9 mouse cellular contexts compared by ENCODE assay signal in the genomic region with DNA sequence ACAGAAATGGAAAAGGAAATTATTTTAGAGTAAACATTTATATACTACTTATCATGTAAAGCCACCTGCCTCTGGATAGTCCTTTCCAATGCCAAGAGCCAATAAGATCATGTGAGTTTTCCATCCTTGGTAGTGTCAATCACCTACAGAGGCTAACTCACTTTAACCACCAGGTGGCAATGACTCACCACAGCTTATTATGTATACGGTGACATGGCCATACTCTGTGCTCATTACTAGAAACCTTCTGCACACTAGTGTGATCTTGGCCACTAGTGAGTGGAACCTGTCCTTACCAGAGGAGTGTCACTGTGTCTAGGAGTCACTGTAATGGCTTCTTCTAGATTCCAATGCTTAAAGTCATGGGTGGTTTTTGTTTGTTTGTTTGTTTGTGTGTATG.
DNase-seq lines count a peak whose midpoint lies in the region; ATAC-seq and TF ChIP-seq lines count a peak whose summit lies in the region.
"Had no signal": no experiment of that assay in that cellular context is flagged by ENCODE, and none has a peak within 500 bp of the region (broad histone marks: within the 10 kb centered on the region; RNA-seq: fewer than 3 reads in every experiment).

No protein-coding gene starts in this region.

- H3K27me3 ChIP-seq in lung, embryonic 15.5 days = no peaks in the 10 kb centered on the region
- no peaks in the 10 kb centered on the region for H3K27me3 ChIP-seq in limb, embryonic 14.5 days (ENCODE audit: control insufficient read depth, insufficient read depth, low read length)
- H3K27me3 ChIP-seq: stomach, embryonic 15.5 days had no signal

- no peaks in the 10 kb centered on the region for H3K36me3 ChIP-seq in lung, embryonic 15.5 days
- no peaks in the 10 kb centered on the region for H3K36me3 ChIP-seq in limb, embryonic 14.5 days (ENCODE audit: control insufficient read depth, insufficient read depth, low read length)
- H3K36me3 ChIP-seq: stomach, embryonic 15.5 days had no signal

- H3K27ac ChIP-seq in lung, embryonic 15.5 days = no peak overlapping the region
- H3K27ac ChIP-seq in limb, embryonic 14.5 days (replicated peaks; ENCODE audit: low read depth, low read length) = no peak overlapping the region
- H3K27ac ChIP-seq: stomach, embryonic 15.5 days had no signal

- 42% methylated on average over 1 of the region's 1 CpGs for WGBS in lung, embryonic 15.5 days
- WGBS in limb, embryonic 14.5 days = 54% methylated on average over 1 of the region's 1 CpGs

- intact Hi-C loops in heart, postnatal 10 days (cut with DNase I) = loop anchor here (5.0 kb wide), 1 partner anchor 1377 kb away; no protein-coding TSS in a partner anchor

- H3K9me3 ChIP-seq in lung, embryonic 15.5 days = no peaks in the 10 kb centered on the region
- H3K9me3 ChIP-seq in limb, embryonic 14.5 days (ENCODE audit: control insufficient read depth, low read length) = no peaks in the 10 kb centered on the region
- H3K9me3 ChIP-seq: stomach, embryonic 15.5 days had no signal

- no peak overlapping the region for H3K4me2 ChIP-seq in lung, embryonic 15.5 days
- H3K4me2 ChIP-seq in limb, embryonic 14.5 days (replicated peaks; ENCODE audit: low read depth, low read length, severe bottlenecking) = no peak overlapping the region
- H3K4me2 ChIP-seq: stomach, embryonic 15.5 days had no signal

- peaks cover 8% of the 10 kb centered on the region; the same call in 1 of the 2 replicates for H3K4me1 ChIP-seq in lung, embryonic 15.5 days
- H3K4me1 ChIP-seq in limb, embryonic 14.5 days (ENCODE audit: control insufficient read depth, insufficient read depth, low read length) = no peaks in the 10 kb centered on the region
- H3K4me1 ChIP-seq: stomach, embryonic 15.5 days had no signal

- no peak for TF ChIP-seq POLR2A in limb, embryonic 14.5 days (IDR thresholded peaks at IDR 0.05; ENCODE audit: borderline replicate concordance, extremely low read depth, insufficient read depth, insufficient read length)

- no peak overlapping the region for H3K9ac ChIP-seq in lung, embryonic 15.5 days
- H3K9ac ChIP-seq in limb, embryonic 14.5 days (ENCODE audit: low read depth, low read length, severe bottlenecking) = no peak overlapping the region
- H3K9ac ChIP-seq: stomach, embryonic 15.5 days had no signal

- DNase-seq in lung, postnatal 4 days = no peak
- peak; percentile 1 for DNase-seq in c-Kit-positive CD71-negative TER-119-negative erythroid progenitor cells, embryonic 14.5 days (ENCODE audit: low read depth)
- DNase-seq in heart, postnatal 10 days = peak; percentile 18 to 40
- DNase-seq in limb, embryonic 14.5 days (ENCODE audit: low spot score) = peak; percentile 56
- no peak for DNase-seq in left cerebral cortex, adult 8-10 months (ENCODE audit: low spot score in 2 of 2)
- no peak for DNase-seq in spleen, postnatal 4 days (ENCODE audit: low spot score in 2 of 2)
- DNase-seq in thymus, postnatal 0 days (ENCODE audit: low spot score) = no peak

- no peak overlapping the region for H3K4me3 ChIP-seq in lung, embryonic 15.5 days
- no peak overlapping the region for H3K4me3 ChIP-seq in limb, embryonic 14.5 days (replicated peaks; ENCODE audit: low read length)
- H3K4me3 ChIP-seq: stomach, embryonic 15.5 days had no signal

- ATAC-seq in lung, embryonic 15.5 days (ENCODE audit: borderline replicate concordance, extremely low read depth, low FRiP score, low TSS enrichment) = peak; percentile 33; the same call in 1 of the 2 replicates
- ATAC-seq in limb, embryonic 14.5 days (ENCODE audit: low FRiP score, low read depth) = 0 out of 2 replicates have a peak, but pooled peaks have one; percentile 41

Comparison
In these comparisons a context has a peak if more than half of its experiments do, and no peak if none do; other contexts are left out.
1. DNase-seq: peak in c-Kit-positive CD71-negative TER-119-negative erythroid progenitor cells, embryonic 14.5 days (single experiment), heart, postnatal 10 days (2 of 2) and limb, embryonic 14.5 days (single experiment); none in lung, postnatal 4 days (0 of 2), left cerebral cortex, adult 8-10 months (0 of 2), spleen, postnatal 4 days (0 of 2) and thymus, postnatal 0 days (single experiment).